ENCODE assay signal across 19 mouse cellular contexts in genomic region chr15:100639972-100640750, GRCm38 (mm10). TPM values are rescaled to one million over a fixed set of nuclear protein-coding genes. Genes with fewer than 3 reads are reported as not detected.
DNase-seq lines count a peak whose midpoint lies in the region; ATAC-seq and TF ChIP-seq lines count a peak whose summit lies in the region.
"Had no signal": no experiment of that assay in that cellular context is flagged by ENCODE, and none has a peak within 500 bp of the region (broad histone marks: within the 10 kb centered on the region; RNA-seq: fewer than 3 reads in every experiment).

No protein-coding gene starts in this region.

- no peak overlapping the region for H3K4me2 ChIP-seq in heart, embryonic 12.5 days
- no peak overlapping the region for H3K4me2 ChIP-seq in limb, embryonic 15.5 days
- H3K4me2 ChIP-seq: embryonic facial prominence, embryonic 12.5 days; forebrain, embryonic 15.5 days; midbrain, embryonic 15.5 days had no signal

- no peak for ATAC-seq in heart, embryonic 12.5 days (ENCODE audit: insufficient number of reproducible peaks, low FRiP score)
- no peak for ATAC-seq in limb, embryonic 15.5 days (ENCODE audit: insufficient number of reproducible peaks, low FRiP score, low TSS enrichment, low read depth)
- ATAC-seq: forebrain, embryonic 15.5 days; hindbrain, embryonic 16.5 days; liver, postnatal 0 days; midbrain, embryonic 15.5 days had no signal

- no peak for TF ChIP-seq CTCF in kidney, adult 2 months (conservative IDR thresholded peaks at IDR 0.05; ENCODE audit: insufficient read depth, insufficient read length, low read depth, low read length)

- H3K27ac ChIP-seq in heart, embryonic 12.5 days (ENCODE audit: poor library complexity, severe bottlenecking): peak overlapping the region; percentile 55
- H3K27ac ChIP-seq in limb, embryonic 15.5 days: peak overlapping the region; percentile 43
- no peak overlapping the region for H3K27ac ChIP-seq in limb, embryonic 10.5 days
- H3K27ac ChIP-seq in kidney, adult 2 months (ENCODE audit: insufficient read depth, low read depth, low read length): no peak overlapping the region
- H3K27ac ChIP-seq: embryonic facial prominence, embryonic 12.5 days; forebrain, embryonic 15.5 days; midbrain, embryonic 15.5 days had no signal

- DNase-seq in heart, postnatal 14 days: no peak
- no peak for DNase-seq in limb, embryonic 10.5 days (ENCODE audit: low spot score)
- peak; percentile 7 for DNase-seq in Muller cell, postnatal 12 days (ENCODE audit: inconsistent ontology term)
- DNase-seq in naive thymus-derived CD4-positive, alpha-beta T cell, adult 2 months (ENCODE audit: low read depth): peak; percentile 58
- DNase-seq in kidney, adult 2 months: no peak
- DNase-seq in c-Kit-positive CD71-positive TER-119-positive erythroid progenitor cells, embryonic 14.5 days (ENCODE audit: low spot score): no peak
- DNase-seq: adrenal gland, adult 8-10 months; cerebellum, adult 9-10 months; gastrocnemius, postnatal 14 days; liver, postnatal 0 days; lung, postnatal 10 days; retina, postnatal 1 day; thymus, postnatal 4 days had no signal

- H3K36me3 ChIP-seq in heart, embryonic 12.5 days: no peaks in the 10 kb centered on the region
- no peaks in the 10 kb centered on the region for H3K36me3 ChIP-seq in limb, embryonic 15.5 days
- H3K36me3 ChIP-seq in limb, embryonic 10.5 days: no peaks in the 10 kb centered on the region
- no peaks in the 10 kb centered on the region for H3K36me3 ChIP-seq in kidney, adult 2 months (ENCODE audit: control insufficient read depth, insufficient read depth, low read length)
- H3K36me3 ChIP-seq: embryonic facial prominence, embryonic 12.5 days; forebrain, embryonic 15.5 days; midbrain, embryonic 15.5 days had no signal

- H3K27me3 ChIP-seq in heart, embryonic 12.5 days (replicated peaks): peaks cover 29% of the 10 kb centered on the region
- H3K27me3 ChIP-seq in limb, embryonic 15.5 days: peaks cover 35% of the 10 kb centered on the region
- peaks cover 62% of the 10 kb centered on the region for H3K27me3 ChIP-seq in limb, embryonic 10.5 days (ENCODE audit: low read depth, poor library complexity, severe bottlenecking)
- H3K27me3 ChIP-seq in kidney, adult 2 months (replicated peaks; ENCODE audit: control insufficient read depth, insufficient read depth, low read length): no peaks in the 10 kb centered on the region

- H3K9me3 ChIP-seq in heart, embryonic 12.5 days (replicated peaks): no peaks in the 10 kb centered on the region
- H3K9me3 ChIP-seq in limb, embryonic 15.5 days: no peaks in the 10 kb centered on the region
- H3K9me3 ChIP-seq in limb, embryonic 10.5 days (replicated peaks): no peaks in the 10 kb centered on the region
- H3K9me3 ChIP-seq: embryonic facial prominence, embryonic 12.5 days; forebrain, embryonic 15.5 days; midbrain, embryonic 15.5 days had no signal

- WGBS in heart, embryonic 12.5 days: 69% methylated on average over 16 of the region's 16 CpGs
- WGBS in limb, embryonic 15.5 days: 66% methylated on average over 16 of the region's 16 CpGs
- WGBS in limb, embryonic 10.5 days: 71% methylated on average over 16 of the region's 16 CpGs
- WGBS in kidney, adult 2 months: 87% methylated on average over 16 of the region's 16 CpGs

- peaks cover 31% of the 10 kb centered on the region for H3K4me1 ChIP-seq in heart, embryonic 12.5 days (replicated peaks)
- peaks cover 27% of the 10 kb centered on the region for H3K4me1 ChIP-seq in limb, embryonic 15.5 days
- H3K4me1 ChIP-seq in limb, embryonic 10.5 days: peaks cover 19% of the 10 kb centered on the region
- H3K4me1 ChIP-seq in kidney, adult 2 months (ENCODE audit: control insufficient read depth, insufficient read depth, low read length): peaks cover 9% of the 10 kb centered on the region

- peak overlapping the region; percentile 8 for H3K9ac ChIP-seq in heart, embryonic 12.5 days
- no peak overlapping the region for H3K9ac ChIP-seq in limb, embryonic 15.5 days
- H3K9ac ChIP-seq: embryonic facial prominence, embryonic 12.5 days; forebrain, embryonic 15.5 days; liver, postnatal 0 days; midbrain, embryonic 15.5 days had no signal

- no peak for TF ChIP-seq POLR2A in kidney, adult 2 months (IDR thresholded peaks at IDR 0.05; ENCODE audit: low read depth, low read length)

- H3K4me3 ChIP-seq in heart, embryonic 12.5 days: no peak overlapping the region
- no peak overlapping the region for H3K4me3 ChIP-seq in limb, embryonic 15.5 days
- no peak overlapping the region for H3K4me3 ChIP-seq in limb, embryonic 10.5 days
- H3K4me3 ChIP-seq in kidney, adult 2 months (ENCODE audit: insufficient read depth, low read depth, low read length): no peak overlapping the region
- H3K4me3 ChIP-seq: embryonic facial prominence, embryonic 12.5 days; forebrain, embryonic 15.5 days; midbrain, embryonic 15.5 days had no signal

- intact Hi-C loops in heart, postnatal 14 days (cut with DNase I): loop anchor here (5.0 kb wide), 1 partner anchor 42 kb away; no protein-coding TSS in a partner anchor

RNA-seq across cellular contexts. Expression of gene Smagp, which starts 3.4 kb away (rescaled TPM):
- 15.0 and 18.0 TPM in 2 replicates for polyA plus RNA-seq in heart, embryonic 12.5 days (2016; fragmentation: Nextera tagmentation; extraction: Ambion mirVana)
- 10 to 100 TPM; 14.8 to 17.1 TPM for total RNA-seq in heart, postnatal 14 days (2021)
- polyA plus RNA-seq in limb, embryonic 15.5 days (2015; fragmentation: Nextera tagmentation; extraction: Ambion mirVana): 34.8 and 36.6 TPM in 2 replicates
- 5.0 and 6.7 TPM in 2 replicates for polyA plus RNA-seq in limb, embryonic 10.5 days (2016; fragmentation: Nextera tagmentation; extraction: Ambion mirVana)
- polyA plus RNA-seq in kidney, adult 2 months (2012; rRNA removed): 160 and 163 TPM in 2 replicates

RNA-seq across cellular contexts. Expression of gene Dazap2, which starts 25.0 kb away (rescaled TPM):
- polyA plus RNA-seq in heart, embryonic 12.5 days (2016; fragmentation: Nextera tagmentation; extraction: Ambion mirVana): 193 and 200 TPM in 2 replicates
- total RNA-seq in heart, postnatal 14 days (2021): 100 to 1,000 TPM; 146 to 158 TPM
- 166 and 185 TPM in 2 replicates for polyA plus RNA-seq in limb, embryonic 15.5 days (2015; fragmentation: Nextera tagmentation; extraction: Ambion mirVana)
- 189 and 195 TPM in 2 replicates for polyA plus RNA-seq in limb, embryonic 10.5 days (2016; fragmentation: Nextera tagmentation; extraction: Ambion mirVana)
- polyA plus RNA-seq in kidney, adult 2 months (2012; rRNA removed): 578 and 812 TPM in 2 replicates

RNA-seq across cellular contexts. Expression of gene Bin2, which starts 29.2 kb away (rescaled TPM):
- 3.7 and 6.3 TPM in 2 replicates for polyA plus RNA-seq in heart, embryonic 12.5 days (2016; fragmentation: Nextera tagmentation; extraction: Ambion mirVana)
- total RNA-seq in heart, postnatal 14 days (2021): 1 to 10 TPM; 1.8 to 3.9 TPM
- polyA plus RNA-seq in limb, embryonic 15.5 days (2015; fragmentation: Nextera tagmentation; extraction: Ambion mirVana): 4.8 and 4.9 TPM in 2 replicates
- 2.6 and 3.5 TPM in 2 replicates for polyA plus RNA-seq in limb, embryonic 10.5 days (2016; fragmentation: Nextera tagmentation; extraction: Ambion mirVana)
- 1.7 and 4.7 TPM in 2 replicates for polyA plus RNA-seq in kidney, adult 2 months (2012; rRNA removed)

RNA-seq across cellular contexts. Expression of gene Pou6f1, which starts 40.4 kb away (rescaled TPM):
- polyA plus RNA-seq in heart, embryonic 12.5 days (2016; fragmentation: Nextera tagmentation; extraction: Ambion mirVana): 4.7 and 5.4 TPM in 2 replicates
- total RNA-seq in heart, postnatal 14 days (2021): 10 to 100 TPM; 13.2 to 14.6 TPM
- polyA plus RNA-seq in limb, embryonic 15.5 days (2015; fragmentation: Nextera tagmentation; extraction: Ambion mirVana): 4.9 and 7.4 TPM in 2 replicates
- 1.1 and 2.9 TPM in 2 replicates for polyA plus RNA-seq in limb, embryonic 10.5 days (2016; fragmentation: Nextera tagmentation; extraction: Ambion mirVana)
- 28.5 and 30.4 TPM in 2 replicates for polyA plus RNA-seq in kidney, adult 2 months (2012; rRNA removed)

RNA-seq across cellular contexts. Expression of gene Cela1, which starts 47.6 kb away (rescaled TPM):
- polyA plus RNA-seq in heart, embryonic 12.5 days (2016; fragmentation: Nextera tagmentation; extraction: Ambion mirVana): 1.4 and 1.6 TPM in 2 replicates
- total RNA-seq in heart, postnatal 14 days (2021): 1 to 10 TPM in 1 of 2 experiments, under 1 TPM in 1; 0.51 to 1.1 TPM
- 4.2 and 6.3 TPM in 2 replicates for polyA plus RNA-seq in limb, embryonic 15.5 days (2015; fragmentation: Nextera tagmentation; extraction: Ambion mirVana)
- 0.74 and 1.7 TPM in 2 replicates for polyA plus RNA-seq in limb, embryonic 10.5 days (2016; fragmentation: Nextera tagmentation; extraction: Ambion mirVana)
- 418 and 456 TPM in 2 replicates for polyA plus RNA-seq in kidney, adult 2 months (2012; rRNA removed)
- total RNA-seq: gastrocnemius, postnatal 14 days had no signal

Comparison
In these comparisons a context has a peak if more than half of its experiments do, and no peak if none do; other contexts are left out.
1. H3K27ac ChIP-seq: peak in heart, embryonic 12.5 days (single experiment) and limb, embryonic 15.5 days (single experiment); none in limb, embryonic 10.5 days (single experiment) and kidney, adult 2 months (single experiment).
2. DNase-seq: peak in Muller cell, postnatal 12 days (single experiment) and naive thymus-derived CD4-positive, alpha-beta T cell, adult 2 months (single experiment); none in heart, postnatal 14 days (0 of 2), limb, embryonic 10.5 days (single experiment), kidney, adult 2 months (single experiment) and c-Kit-positive CD71-positive TER-119-positive erythroid progenitor cells, embryonic 14.5 days (single experiment).